Mouse (Mus musculus): Measurements from ENCODE around the gene Crtc2.

DNA sequence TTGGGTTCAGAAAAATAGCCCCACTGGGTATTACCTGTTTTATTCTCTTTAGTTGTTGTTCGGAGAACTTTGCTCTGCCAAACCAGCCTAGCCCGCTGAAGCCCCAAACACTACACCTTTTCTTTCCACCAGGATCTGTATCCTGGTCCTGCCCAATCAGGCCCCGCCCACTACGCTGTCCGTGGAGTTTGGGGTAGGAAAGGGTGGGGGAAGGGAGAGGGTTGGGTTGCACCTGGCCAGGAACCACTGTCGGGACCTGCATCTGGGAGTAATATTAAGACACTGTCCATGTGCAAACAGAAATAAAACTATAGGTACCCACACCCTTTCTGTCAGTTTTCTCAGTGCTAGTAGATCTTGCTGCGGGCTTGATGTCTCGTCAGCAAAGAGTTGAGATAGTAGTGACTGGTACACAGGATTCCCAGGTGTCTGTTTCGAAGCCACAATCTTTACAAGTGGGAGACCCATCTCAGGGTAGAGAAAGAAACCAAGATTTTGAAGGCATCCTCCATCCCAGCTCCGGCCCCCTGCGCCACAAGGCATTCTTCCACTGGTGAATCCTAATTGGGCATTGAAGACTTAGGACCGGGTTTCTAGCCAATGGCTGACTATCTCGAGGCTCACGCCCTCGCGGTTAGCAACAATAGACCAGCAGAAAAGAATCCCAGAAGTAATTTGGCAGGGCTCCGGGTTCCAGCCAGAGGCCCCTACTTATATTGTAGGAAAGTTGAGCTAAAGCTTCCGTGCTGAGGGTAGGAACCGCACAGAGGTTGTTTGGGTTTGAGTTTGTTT, 10.8 kb upstream of the Crtc2 start, which contains the start of gene Creb3l4:
- TF ChIP-seq EP300 (IDR thresholded peaks at IDR 0.05; ENCODE audit: low read depth in 1 of 2, low read length in 2 of 2) (no peak), CHD1 (IDR thresholded peaks at IDR 0.05; ENCODE audit: low read depth, low read length) (no peak), MAFK (IDR thresholded peaks at IDR 0.05; ENCODE audit: borderline replicate concordance, low read depth, low read length) (no peak), POLR2A (IDR thresholded peaks at IDR 0.05; ENCODE audit: control insufficient read depth in 1 of 2, insufficient read depth in 1 of 2, low read depth in 1 of 2, low read length in 2 of 2, poor library complexity in 1 of 2) (no peak), CTCF (IDR thresholded peaks at IDR 0.05 in 2 of 3, conservative IDR thresholded peaks at IDR 0.05 in 1 of 3; ENCODE audit: control insufficient read depth in 1 of 3, insufficient read depth in 1 of 3, low read depth in 2 of 3, low read length in 3 of 3, poor library complexity in 1 of 3, severe bottlenecking in 1 of 3) (no peak), RCOR1 (IDR thresholded peaks at IDR 0.05; ENCODE audit: low read depth, low read length) (no peak), GATA1 (IDR thresholded peaks at IDR 0.05; ENCODE audit: low read depth, low read length) (no peak), GABPA (IDR thresholded peaks at IDR 0.05; ENCODE audit: low read depth, low read length) (no peak), UBTF (IDR thresholded peaks at IDR 0.05; ENCODE audit: borderline replicate concordance, insufficient read depth, low read depth, low read length) (no peak), E2F4 (IDR thresholded peaks at IDR 0.05; ENCODE audit: borderline replicate concordance, low read depth, low read length) (no peak), MYC (IDR thresholded peaks at IDR 0.05; ENCODE audit: low read depth, low read length) (no peak), USF2 (IDR thresholded peaks at IDR 0.05; ENCODE audit: borderline replicate concordance in 1 of 2, insufficient read depth in 1 of 2, low read depth in 1 of 2, low read length in 2 of 2) (no peak)
